Mouse (Mus musculus): ENCODE measurements around the gene Gpank1.

- TF ChIP-seq CTCF (IDR thresholded peaks at IDR 0.05; ENCODE audit: extremely low read depth, insufficient read length, insufficient replicate concordance, low read depth, low read length) (no peak), POLR2A (IDR thresholded peaks at IDR 0.05; ENCODE audit: low read depth, low read length) (no peak)
These were observed 3.8 kb downstream of the Gpank1 start for GRCm38 (mm10) chr17:35125081-35125480.
